Mouse (Mus musculus) forebrain, embryonic 14.5 days (tissue): Measurements from ENCODE around the gene Hoxd4. TPM values are rescaled to one million over a fixed set of nuclear protein-coding genes. Genes with fewer than 3 reads are reported as not detected.

ENCODE experiments used
- ATAC-seq: fragments of 200-750 bp; cut with Nextera tagmentation; 2 replicates; pipeline ENCODE4 v1.8.0; 2017; ENCODE audit warnings: mild to moderate bottlenecking, moderate library complexity
- DNase-seq: peaks from one replicate; pipeline ENCODE4 v3.0.0-alpha.2; 2015; ENCODE audit warnings: low spot score
- H3K27ac ChIP-seq: fragments of 300-500 bp; sonication (generic); 2 replicates; pipeline ENCODE4 v1.5.1; 2014; ENCODE audit warnings: low read depth, mild to moderate bottlenecking, control low read depth, low read length, moderate library complexity
- H3K27me3 ChIP-seq: fragments of 300-500 bp; sonication (generic); replicated peaks from 2 replicates; pipeline ENCODE4 v1.6.1; 2014; ENCODE audit warnings: low read length, control low read depth, mixed read lengths; ENCODE audit not compliant: control insufficient read depth, insufficient read depth
- H3K36me3 ChIP-seq: fragments of 300-500 bp; sonication (generic); 2 replicates; pipeline ENCODE4 v1.6.1; 2014; ENCODE audit warnings: low read length, control low read depth; ENCODE audit not compliant: control insufficient read depth, insufficient read depth
- H3K4me1 ChIP-seq: fragments of 300-500 bp; sonication (generic); 2 replicates; pipeline ENCODE4 v1.6.1; 2014; ENCODE audit warnings: antibody characterized with exemption, low read length, control low read depth; ENCODE audit not compliant: control insufficient read depth, insufficient read depth
- H3K4me2 ChIP-seq: fragments of 300-500 bp; sonication (generic); 2 replicates; pipeline ENCODE4 v1.6.1; 2014; ENCODE audit warnings: mild to moderate bottlenecking, control low read depth, low read length
- H3K4me3 ChIP-seq: fragments of 300-500 bp; sonication (generic); 2 replicates; pipeline ENCODE4 v1.5.1; 2014; ENCODE audit warnings: low read depth, low read length, control low read depth
- H3K9ac ChIP-seq: fragments of 300-500 bp; sonication (generic); 2 replicates; pipeline ENCODE4 v1.6.1; 2014; ENCODE audit warnings: mild to moderate bottlenecking, low read length, control low read depth, moderate library complexity
- H3K9me3 ChIP-seq: fragments of 300-500 bp; sonication (generic); replicated peaks from 2 replicates; pipeline ENCODE4 v1.6.1; 2016; ENCODE audit warnings: low read length, control low read depth, mixed read lengths; ENCODE audit not compliant: control insufficient read depth
- WGBS: fragments of 180-500 bp; shearing (Covaris S2); extraction: QIAGEN DNeasy Blood & Tissue Kit; methylation state at CpG from one replicate; pipeline ENCODE4 v1.1.7; 2014; 5-methylcytosine and 5-hydroxymethylcytosine counted together
- polyA plus RNA-seq: library from polyadenylated mRNA; unstranded; fragments of >200 nt; fragmentation: Nextera tagmentation; extraction: Ambion mirVana; gene quantifications from 2 replicates; pipeline ENCODE4 v1.2.1, GENCODE M21; 2014

Hoxd4 gene
- not detected in 2 replicates for polyA plus RNA-seq

DNA sequence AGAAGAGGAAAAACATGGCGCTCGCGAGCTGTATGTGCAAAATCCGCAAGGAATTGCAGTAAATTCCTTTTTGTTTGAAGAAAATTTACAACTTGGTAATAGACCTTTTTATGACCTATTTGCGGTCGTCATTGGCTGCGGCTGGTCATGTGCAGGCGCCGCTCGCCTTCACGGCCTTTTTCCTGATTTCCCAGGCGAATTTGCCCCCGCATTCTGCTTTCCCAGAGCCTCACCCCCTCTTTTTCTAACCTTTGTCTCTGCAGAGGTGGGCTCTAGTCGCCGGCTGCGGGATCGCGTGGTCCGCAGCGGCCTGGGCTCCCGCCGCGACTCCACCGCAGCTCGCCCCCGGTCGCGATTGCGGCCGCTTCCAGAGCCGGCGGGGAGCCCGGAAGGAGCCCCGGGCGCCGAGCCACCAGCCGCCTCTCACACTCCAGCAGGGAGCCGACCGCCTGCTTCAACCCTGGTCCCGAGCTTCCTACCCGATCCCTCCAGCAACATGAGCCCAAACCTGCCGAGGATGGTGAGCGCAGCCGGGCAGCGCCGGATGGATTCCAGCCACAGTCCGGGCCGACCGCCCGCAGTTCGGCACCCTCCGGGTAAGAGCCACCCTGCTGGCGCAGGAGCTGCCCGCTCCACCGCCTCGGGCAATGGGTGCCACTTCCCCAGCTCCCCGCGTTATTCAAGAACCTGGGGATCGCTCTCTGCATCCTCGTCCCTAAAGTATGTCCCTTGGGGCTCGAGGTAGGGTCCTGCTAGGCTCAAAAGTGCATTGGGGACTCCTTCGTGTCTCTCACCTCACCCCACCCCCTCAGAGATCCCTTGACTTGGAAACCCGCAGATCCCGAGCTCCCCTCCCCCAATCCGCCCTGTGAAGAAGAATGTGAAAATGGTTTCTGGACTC lies at the start of gene Hoxd4, which contains the start of gene Hoxd3:
Gene Hoxd4 (plus strand): TSS at position 209 of the 901 bp plus-strand sequence.
Gene Hoxd3 (plus strand): TSS at position 207 of the 901 bp plus-strand sequence.
- no peaks in the 10 kb centered on the region for H3K36me3 ChIP-seq
- ATAC-seq: 0 out of 2 replicates have a peak, but pooled peaks have one; percentile 20
- under 1% methylated on average over 65 of the region's 65 CpGs for WGBS
- peak within 1 kb of the TSS; percentile 11; the same call in 1 of the 2 replicates for H3K4me3 ChIP-seq
- no peaks in the 10 kb centered on the region for H3K4me1 ChIP-seq
- DNase-seq: no peak
- H3K4me2 ChIP-seq: peak within 1 kb of the TSS; percentile 28; the same call in 1 of the 2 replicates
- H3K9ac ChIP-seq: no peak within 1 kb of the TSS
- no peaks in the 10 kb centered on the region for H3K9me3 ChIP-seq
- H3K27ac ChIP-seq: no peak within 1 kb of the TSS
- peaks cover 97% of the 10 kb centered on the region for H3K27me3 ChIP-seq

DNA sequence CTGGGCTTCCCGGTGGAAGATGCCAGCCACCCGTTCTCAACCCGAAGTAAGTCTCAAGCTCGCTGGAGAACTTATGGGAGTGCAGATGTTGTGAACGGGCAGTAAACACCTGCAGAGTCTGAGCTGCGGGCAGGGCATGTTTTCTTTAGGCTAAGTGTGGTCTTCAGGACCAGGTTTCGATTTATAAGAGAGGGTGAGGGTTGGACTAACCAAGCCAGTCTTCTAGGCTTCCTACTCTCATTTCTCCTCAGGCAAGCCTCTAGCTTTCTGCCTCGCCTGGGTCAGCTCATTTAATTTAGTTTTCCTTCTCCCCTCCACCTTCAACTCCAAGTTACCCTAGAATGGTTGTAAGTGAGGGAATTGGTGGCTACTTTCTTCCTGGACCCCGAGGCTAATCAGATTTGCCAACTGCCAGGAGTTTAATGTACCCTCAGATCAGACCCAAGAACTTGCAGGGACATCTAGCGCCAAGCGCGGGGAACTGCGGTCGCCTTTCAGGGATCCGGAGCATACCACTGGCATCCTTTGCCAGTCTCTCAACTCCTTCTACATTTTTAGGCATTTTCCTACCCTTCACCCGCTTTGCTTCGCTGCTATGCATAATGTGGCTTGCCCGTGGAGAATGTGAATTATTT lies 48.3 kb upstream of the Hoxd4 start:
- DNase-seq (peak; percentile 83), ATAC-seq (no peak)
- Histone ChIP-seq H3K27me3 (peaks cover 81% of the 10 kb centered on the region), H3K4me2 (no peak overlapping the region), H3K9me3 (no peaks in the 10 kb centered on the region), H3K36me3 (no peaks in the 10 kb centered on the region), H3K4me3 (no peak overlapping the region), H3K9ac (no peak overlapping the region), H3K27ac (no peak overlapping the region), H3K4me1 (peaks cover 3% of the 10 kb centered on the region; the same call in 1 of the 2 replicates)
- 5% methylated on average over 18 of the region's 18 CpGs for WGBS

- H3K9ac ChIP-seq: no peak overlapping the region
- H3K27me3 ChIP-seq: peaks cover 94% of the 10 kb centered on the region
- ATAC-seq (no peak), DNase-seq (no peak)
- H3K9me3 ChIP-seq: no peaks in the 10 kb centered on the region
- 0 out of 2 replicates have a peak, but pooled peaks cover 3% of the 10 kb centered on the region for H3K4me1 ChIP-seq
- H3K4me3 ChIP-seq: no peak overlapping the region
- no peaks in the 10 kb centered on the region for H3K36me3 ChIP-seq
- WGBS: under 1% methylated on average over 7 of the region's 7 CpGs
- no peak overlapping the region for H3K4me2 ChIP-seq
- H3K27ac ChIP-seq: no peak overlapping the region
Observed at GRCm38 (mm10) chr2:74666411-74666810, 45.3 kb upstream of the Hoxd4 start.

DNA sequence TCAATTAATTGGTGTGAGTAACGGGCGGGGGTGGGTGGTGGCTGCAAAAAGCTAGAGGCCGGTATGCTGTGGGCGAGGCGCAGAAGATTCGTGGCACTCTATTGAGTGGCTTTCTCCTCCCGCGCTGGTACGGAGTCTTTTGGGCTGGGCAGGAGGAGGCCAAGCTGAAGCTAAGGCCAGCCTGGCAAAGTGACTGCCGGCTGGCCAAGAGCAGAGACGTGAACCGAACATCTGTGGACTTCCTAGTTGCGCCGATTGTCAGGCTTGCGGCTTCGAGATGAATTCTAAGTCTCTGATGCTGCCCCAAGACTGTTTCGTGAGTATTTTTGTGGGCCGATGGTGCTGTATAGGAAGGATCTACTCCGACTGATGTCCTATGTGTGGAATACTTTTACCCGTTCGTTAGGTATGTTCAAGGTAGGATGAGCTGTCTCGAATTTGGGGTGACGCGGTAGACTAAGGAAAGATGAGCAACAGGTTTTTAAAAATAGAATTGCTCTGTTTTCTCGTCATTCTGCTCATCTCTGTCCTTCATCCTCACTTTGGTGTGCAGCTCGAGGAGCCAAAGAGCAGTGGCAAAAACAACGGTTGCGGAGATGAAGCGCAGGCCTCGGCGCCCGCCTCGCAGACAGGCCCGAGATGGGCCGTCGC lies 44.4 kb upstream of the Hoxd4 start:
- DNase-seq (no peak), ATAC-seq (0 out of 2 replicates have a peak, but pooled peaks have one; percentile 5)
- Histone ChIP-seq H3K4me1 (0 out of 2 replicates have a peak, but pooled peaks cover 3% of the 10 kb centered on the region), H3K27ac (no peak overlapping the region), H3K9me3 (no peaks in the 10 kb centered on the region), H3K9ac (no peak overlapping the region), H3K36me3 (no peaks in the 10 kb centered on the region), H3K27me3 (peaks cover 94% of the 10 kb centered on the region), H3K4me3 (no peak overlapping the region), H3K4me2 (no peak overlapping the region)
- 2% methylated on average over 36 of the region's 36 CpGs for WGBS

GRCm38 (mm10) chr2:74667842-74668357 lies 43.8 kb upstream of the Hoxd4 start, which contains the start of gene Hoxd13:
TSS of gene Hoxd13 (plus strand) at chr2:74668310.
- DNase-seq: no peak
- Histone ChIP-seq H3K27me3 (peaks cover 94% of the 10 kb centered on the region), H3K4me3 (peak within 1 kb of the TSS; percentile 22), H3K4me2 (peak within 1 kb of the TSS; percentile 48), H3K4me1 (0 out of 2 replicates have a peak, but pooled peaks cover 3% of the 10 kb centered on the region), H3K9ac (no peak within 1 kb of the TSS), H3K9me3 (no peaks in the 10 kb centered on the region), H3K27ac (no peak within 1 kb of the TSS), H3K36me3 (no peaks in the 10 kb centered on the region)
- peak; percentile 42 for ATAC-seq
- under 1% methylated on average over 31 of the region's 51 CpGs for WGBS

DNA sequence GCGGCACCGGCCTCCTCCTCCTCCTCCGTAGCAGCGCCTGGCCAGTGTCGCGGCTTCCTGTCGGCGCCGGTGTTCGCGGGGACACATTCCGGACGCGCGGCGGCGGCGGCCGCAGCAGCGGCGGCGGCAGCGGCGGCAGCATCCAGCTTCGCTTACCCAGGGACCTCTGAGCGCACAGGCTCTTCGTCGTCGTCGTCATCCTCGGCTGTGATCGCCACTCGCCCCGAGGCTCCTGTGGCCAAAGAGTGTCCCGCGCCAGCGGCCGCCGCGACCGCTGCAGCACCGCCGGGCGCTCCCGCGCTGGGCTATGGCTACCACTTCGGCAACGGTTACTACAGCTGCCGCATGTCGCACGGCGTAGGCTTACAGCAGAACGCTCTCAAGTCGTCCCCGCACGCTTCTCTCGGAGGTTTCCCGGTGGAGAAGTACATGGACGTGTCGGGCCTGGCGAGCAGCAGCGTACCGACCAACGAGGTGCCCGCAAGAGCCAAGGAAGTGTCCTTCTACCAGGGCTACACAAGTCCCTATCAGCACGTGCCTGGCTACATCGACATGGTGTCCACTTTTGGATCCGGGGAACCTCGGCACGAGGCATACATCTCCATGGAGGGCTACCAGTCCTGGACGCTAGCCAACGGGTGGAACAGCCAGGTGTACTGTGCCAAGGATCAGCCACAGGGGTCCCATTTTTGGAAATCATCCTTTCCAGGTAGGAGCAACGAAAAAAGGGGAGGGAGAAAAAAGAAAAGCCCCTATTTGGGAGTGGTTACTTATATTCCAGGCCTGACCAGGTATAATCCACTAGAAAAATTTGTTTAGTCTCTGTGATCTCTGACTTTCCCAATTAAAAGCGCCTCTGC lies 43.1 kb upstream of the Hoxd4 start:
- Histone ChIP-seq H3K4me2 (peak overlapping the region; percentile 48), H3K9ac (no peak overlapping the region), H3K27me3 (peaks cover 94% of the 10 kb centered on the region), H3K36me3 (no peaks in the 10 kb centered on the region), H3K27ac (no peak overlapping the region), H3K9me3 (no peaks in the 10 kb centered on the region), H3K4me3 (peak overlapping the region; percentile 22), H3K4me1 (0 out of 2 replicates have a peak, but pooled peaks cover 3% of the 10 kb centered on the region)
- ATAC-seq (peak; percentile 63), DNase-seq (no peak)
- under 1% methylated on average over 59 of the region's 74 CpGs for WGBS

DNA sequence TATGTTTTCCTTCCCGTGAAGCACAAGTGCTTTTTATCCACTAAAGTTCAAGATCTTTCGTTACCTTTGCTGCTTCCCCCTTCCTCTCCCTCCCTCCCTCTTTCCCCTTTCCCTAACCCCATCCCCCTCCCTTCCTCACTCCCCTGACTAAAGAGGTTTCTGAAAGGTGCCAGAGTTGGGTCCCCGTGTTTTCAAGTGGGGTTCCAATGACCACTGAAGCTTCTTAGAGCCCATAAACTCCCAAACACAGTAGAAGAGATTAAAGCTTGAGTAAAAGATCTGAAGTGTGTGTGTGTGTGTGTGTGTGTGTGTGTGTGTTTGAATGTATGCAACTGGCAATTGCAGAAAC lies 42.5 kb upstream of the Hoxd4 start:
- no peaks in the 10 kb centered on the region for H3K36me3 ChIP-seq
- DNase-seq: no peak
- H3K27ac ChIP-seq: no peak overlapping the region
- 0 out of 2 replicates have a peak, but pooled peaks cover 3% of the 10 kb centered on the region for H3K4me1 ChIP-seq
- WGBS: 0% methylated on average over 3 of the region's 3 CpGs
- ATAC-seq: no peak
- H3K27me3 ChIP-seq: peaks cover 95% of the 10 kb centered on the region
- H3K4me3 ChIP-seq: no peak overlapping the region
- no peaks in the 10 kb centered on the region for H3K9me3 ChIP-seq
- no peak overlapping the region for H3K9ac ChIP-seq
- no peak overlapping the region for H3K4me2 ChIP-seq
